Mouse (Mus musculus): ENCODE measurements around the gene Bcl11a.
A peak's percentile ranks its signal among the peaks of the same experiment; 100 is the strongest.
"Not testable (repeated sequence)": the region's sequence is repeated elsewhere in the genome, so short reads cannot be mapped to it uniquely, and the experiment has no call there.

Bcl11a gene

DNA sequence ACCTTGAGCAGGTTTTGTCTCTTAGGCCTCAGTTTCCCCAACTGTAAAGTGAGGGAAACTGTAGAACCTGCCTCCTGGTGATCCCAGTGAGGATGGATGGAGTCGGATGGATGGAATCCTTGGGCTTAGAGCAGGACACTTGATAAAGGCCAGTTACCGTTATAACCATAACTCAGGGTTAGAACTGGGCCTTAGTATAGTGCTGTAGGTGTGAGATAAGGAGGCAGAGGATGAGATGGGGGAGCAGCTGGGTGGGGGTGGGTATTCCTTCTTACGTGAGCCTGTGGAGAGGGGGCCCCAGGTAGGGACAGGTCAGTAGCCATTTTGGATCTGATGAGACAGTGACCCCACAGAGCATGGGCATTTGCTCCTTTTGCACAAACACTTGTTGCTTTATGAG lies 23.8 kb downstream of the Bcl11a start:
- no peak for DNase-seq

DNA sequence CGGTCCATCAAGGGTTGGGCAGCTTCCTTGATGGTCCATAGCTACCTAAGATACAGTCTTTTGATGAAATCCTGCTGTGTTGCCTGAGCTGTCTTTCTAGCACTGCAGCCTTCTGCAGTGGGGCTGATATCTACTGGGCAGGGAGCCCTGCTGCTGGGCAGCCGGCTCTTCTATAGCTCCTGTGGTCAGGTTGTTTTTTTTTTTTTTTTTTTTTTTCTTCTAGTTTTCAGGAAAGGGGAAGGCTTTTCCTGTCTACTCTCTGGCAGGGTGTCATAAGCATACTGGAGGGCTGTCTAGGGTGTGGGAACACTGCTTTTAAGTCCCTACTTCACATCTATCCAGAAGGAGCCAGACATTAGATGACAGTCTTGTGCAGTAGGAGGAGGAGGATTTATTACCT lies 24.5 kb downstream of the Bcl11a start:
- DNase-seq = no peak

- DNase-seq = no peak
These were observed 25.4 kb downstream of the Bcl11a start for GRCm38 (mm10) chr11:24103128-24103742.

DNA sequence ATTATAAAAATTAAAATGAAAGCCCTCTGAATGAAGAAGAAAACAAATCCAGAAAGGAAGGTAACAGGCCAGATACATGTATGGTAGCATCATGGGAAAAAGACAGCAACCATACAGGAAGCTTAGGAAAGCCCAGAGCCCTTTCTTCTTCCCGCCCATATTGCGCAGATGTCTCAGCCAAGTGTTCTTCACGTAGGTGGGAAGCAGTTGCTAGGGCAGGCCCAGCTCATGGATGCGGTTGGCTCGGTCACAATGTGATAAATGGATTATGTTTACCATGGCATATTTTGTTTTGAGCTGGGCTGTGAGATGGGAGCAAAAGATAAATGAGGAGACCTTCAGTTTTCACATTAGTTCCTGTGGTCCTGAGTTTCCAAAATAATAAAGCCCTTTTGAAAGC lies 29.6 kb downstream of the Bcl11a start:
- no peak for DNase-seq

DNA sequence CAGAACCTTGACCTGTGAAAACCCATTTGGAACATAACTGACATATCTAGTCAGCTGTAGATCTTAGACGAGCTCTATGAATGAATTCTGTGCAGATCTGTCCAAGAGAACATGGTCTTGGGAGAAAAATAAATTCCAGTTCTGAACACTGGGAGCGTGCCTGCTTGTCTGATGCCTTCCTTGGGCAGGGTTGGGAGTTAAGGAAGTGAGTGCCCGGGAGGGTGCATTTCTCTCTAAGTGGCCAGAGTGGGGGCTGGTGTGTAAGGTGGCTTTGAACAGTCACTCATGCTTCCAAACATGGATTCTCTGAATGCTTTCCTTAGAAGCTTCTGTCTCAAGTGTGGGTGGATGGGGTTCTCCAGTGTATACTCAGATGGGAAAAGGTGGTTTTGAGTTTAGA lies 31.1 kb downstream of the Bcl11a start:
- DNase-seq = no peak

DNA sequence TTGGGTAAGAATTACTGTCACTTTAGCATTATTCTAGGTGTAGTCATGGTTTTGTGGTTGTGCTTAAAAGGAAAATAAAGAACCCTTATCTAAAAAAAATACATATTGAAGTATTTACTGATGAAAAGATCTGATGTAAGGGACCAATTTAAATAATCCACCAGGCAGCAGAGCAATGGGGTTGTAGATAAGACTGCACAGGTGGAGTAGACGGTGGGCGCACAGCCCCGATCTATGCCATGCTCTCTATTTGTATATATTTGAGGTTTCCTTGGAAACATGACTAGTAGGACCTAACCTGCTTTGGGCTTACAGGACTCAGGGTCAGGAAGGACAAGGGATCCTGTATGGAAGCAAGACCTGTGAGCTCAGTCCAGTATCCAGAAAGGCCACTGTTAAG lies 31.5 kb downstream of the Bcl11a start:
- DNase-seq = no peak

DNA sequence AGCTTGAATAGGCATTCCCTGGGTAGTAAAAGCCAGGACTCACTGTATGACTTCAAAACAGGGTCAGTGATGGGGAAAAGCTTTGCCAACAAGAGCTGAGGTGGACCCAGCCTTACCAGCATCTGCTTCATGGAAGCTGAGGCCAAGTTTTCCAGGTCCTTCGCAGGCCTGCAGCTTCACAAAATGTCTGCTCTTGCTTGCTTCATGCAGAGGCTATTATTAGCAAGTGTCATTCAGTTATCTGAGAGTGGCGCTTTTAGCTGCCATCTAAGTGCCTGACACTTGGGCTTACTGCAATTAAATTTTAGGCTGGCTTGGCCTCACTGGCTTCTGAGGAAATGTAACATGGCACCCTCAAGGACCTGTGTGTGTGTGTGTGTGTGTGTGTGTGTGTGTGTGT lies 32.3 kb downstream of the Bcl11a start:
- no peak for DNase-seq

DNA sequence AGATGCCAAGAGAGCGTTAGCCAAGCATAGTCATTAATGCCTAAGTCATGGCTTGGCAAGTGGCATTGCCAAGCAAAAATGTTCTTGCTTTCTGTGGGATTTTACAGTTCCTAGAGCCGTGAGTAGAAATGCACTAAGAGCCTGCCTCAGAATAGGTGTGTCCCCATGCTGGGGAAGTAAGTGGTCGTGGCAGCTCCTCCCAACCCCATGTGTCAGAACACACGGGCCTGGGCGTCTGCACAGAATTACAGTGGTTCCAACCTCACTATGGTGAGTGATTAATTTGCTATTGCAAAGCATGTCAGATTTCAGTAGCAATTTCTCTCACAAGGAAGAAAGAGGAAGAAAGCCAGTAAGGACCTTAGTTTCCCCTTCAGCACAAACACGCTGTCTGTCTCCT lies 33.9 kb downstream of the Bcl11a start:
- no peak for DNase-seq

DNA sequence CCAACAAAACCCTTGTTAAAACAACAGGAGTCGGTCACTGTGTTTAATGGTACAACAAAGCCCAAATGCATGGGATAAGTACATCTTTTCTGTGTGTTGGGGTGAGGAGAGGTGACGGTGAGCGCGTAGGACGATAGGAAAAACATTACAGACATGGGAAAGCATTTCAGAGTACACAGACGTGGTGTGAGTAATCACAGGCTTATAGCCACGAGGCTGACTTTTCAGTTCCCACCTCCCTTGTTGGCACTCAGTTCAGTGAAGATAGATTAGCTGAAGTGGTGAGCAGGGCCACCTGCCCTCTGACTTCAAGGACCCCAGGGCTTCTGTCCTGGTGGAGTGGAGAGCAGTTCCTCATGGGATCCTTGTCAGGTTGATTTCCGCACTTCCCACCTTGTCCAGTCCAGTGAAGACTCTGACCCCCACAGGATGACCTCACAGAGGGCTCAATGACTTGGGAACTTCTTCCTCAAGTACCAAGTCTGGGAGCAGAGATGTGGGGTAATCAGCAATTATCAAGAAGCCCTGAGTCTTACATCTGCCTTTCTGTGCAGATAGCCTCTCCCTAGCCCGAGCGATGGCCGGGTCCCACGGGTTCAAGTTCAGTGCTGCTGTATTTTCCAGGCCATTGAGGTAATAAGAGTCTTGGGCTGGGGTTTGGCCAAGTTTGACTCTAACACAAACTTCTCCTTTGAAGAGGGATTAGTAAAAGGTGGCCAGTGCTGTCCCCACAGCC lies 37.3 kb downstream of the Bcl11a start:
- DNase-seq = no peak

GRCm38 (mm10) chr11:24116041-24116440 lies 38.2 kb downstream of the Bcl11a start:
- DNase-seq = no peak

- DNase-seq = no peak
These were observed 38.9 kb downstream of the Bcl11a start for GRCm38 (mm10) chr11:24116582-24117318.

GRCm38 (mm10) chr11:24121136-24121535 lies 43.3 kb downstream of the Bcl11a start:
- no peak for DNase-seq

GRCm38 (mm10) chr11:24122899-24123298 lies 45.0 kb downstream of the Bcl11a start:
- no peak for DNase-seq

DNA sequence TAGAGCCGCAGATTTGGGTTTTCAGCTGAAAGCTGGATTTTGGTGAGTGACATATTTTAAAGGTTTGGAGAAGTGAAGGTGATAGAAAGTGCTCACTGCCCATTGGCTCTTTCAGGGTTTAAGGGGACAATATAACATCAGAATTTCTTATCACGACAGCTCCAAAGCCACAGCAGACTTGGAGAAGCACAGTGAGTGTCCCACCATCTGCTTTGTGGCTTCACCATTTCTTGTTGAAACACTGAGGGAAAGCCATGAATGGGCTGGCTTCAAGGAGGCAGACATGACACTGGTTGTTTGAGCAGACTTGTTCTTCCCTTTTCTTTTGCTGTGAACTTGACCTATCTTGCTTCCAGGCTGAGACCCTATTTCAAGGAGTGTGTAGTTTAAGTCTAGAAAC lies 46.1 kb downstream of the Bcl11a start:
- no peak for DNase-seq

DNA sequence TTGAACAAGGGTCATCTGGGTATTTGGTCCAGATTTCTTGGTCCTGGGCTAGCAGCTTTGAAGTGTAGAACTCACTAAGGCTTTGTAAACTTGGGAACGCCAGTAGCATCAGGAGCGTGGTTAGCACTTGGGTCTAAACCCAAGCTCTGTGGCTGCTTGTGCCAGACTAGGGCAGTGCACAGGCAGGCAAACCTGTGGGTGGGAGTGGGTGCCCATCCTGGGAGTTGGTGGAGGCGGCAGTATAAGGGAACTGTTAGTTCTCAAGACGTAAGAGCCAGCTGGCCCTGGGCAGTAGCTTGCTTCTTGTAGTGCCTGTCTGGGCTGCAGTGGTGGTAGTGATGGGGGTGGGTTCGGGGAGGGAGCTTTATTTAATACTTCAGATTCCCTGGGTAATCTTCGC lies 47.2 kb downstream of the Bcl11a start:
- no peak for DNase-seq

DNA sequence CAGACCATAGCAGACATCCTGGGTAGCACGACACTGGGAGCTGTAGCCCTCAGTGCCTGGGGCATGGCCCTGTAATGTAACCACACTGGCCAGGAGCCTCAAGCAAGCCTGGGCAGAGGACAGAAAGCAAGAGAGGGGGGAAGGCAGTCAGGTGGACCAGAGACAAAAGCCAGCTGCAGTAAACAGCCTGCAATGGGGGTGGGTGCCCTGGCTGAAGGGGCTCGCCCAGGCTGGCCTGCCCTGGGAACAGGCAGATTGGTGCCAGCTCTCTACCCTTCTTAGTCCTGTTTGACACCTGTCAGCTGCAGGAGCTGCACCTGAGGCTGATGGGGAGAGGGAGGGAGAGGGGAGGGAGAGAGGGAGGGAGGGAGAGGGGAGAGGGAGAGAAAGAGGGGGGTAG lies 50.1 kb downstream of the Bcl11a start:
- DNase-seq = no peak

- not testable (repeated sequence) for DNase-seq
These were observed 51.0 kb downstream of the Bcl11a start for GRCm38 (mm10) chr11:24128880-24129279.

DNA sequence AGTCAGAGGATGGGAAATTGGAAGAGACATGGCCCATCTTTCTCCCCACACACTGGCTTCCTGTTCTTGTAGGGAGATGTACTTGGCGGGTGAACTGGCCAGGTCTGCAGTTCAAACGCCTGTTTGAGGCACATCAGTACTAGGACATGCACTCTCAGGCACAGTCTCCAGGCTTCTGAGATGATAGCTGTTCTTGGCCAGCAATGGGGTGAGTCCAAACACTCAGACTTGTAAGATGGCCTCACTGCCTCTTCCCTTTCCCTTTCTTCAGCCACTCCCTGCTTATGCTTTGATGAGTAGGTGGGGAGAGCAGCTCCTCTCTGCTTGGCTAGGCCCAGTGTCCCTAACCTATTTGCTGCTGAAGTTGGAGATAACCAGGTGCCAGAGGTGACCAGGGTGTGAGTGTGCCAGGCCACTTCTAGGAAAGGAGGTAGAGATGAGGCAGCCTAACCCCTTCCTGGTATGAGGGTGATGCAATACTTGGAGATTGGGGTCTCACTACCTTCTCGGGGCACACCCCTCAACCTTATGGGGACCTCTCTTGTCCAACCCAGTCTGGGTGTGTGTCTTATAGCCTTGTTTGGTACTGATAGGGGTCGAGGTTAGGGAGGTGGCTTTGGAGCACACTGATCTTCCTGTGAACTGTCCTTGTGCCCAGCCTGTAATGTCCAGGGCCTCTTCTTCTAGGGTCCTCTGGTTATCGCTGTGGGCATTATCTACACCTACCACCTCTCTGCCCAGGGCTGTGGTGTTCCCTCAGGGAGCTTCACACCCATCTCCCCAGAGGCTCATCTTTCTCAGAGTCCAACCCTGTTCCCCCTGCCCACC lies 51.7 kb downstream of the Bcl11a start:
- no peak for DNase-seq

GRCm38 (mm10) chr11:24130186-24130760 lies 52.4 kb downstream of the Bcl11a start:
- DNase-seq = no peak

GRCm38 (mm10) chr11:24131818-24132217 lies 54.0 kb downstream of the Bcl11a start:
- peak; percentile 48 for DNase-seq

DNA sequence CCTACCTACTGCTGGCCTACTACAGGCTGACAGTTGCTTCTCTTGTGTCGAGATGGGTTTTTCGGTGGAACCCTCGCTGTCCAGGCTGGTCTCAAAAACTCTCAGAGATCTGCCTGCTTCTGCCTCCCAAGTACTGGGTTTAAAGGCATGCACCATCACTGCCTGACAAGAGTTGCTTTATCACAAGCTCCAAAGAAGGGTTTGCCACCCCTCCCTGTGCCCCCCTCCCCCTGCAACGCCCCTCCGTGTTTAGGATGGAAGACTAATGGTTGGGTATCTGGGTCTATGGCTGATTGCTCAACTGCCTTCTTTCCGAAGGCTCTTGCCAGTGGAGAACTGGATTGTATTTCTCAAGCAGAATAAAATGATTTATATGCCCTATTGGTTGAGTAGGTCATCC lies 54.5 kb downstream of the Bcl11a start:
- DNase-seq = no peak

- no peak for DNase-seq
These were observed 55.0 kb downstream of the Bcl11a start for GRCm38 (mm10) chr11:24132853-24133252.

DNA sequence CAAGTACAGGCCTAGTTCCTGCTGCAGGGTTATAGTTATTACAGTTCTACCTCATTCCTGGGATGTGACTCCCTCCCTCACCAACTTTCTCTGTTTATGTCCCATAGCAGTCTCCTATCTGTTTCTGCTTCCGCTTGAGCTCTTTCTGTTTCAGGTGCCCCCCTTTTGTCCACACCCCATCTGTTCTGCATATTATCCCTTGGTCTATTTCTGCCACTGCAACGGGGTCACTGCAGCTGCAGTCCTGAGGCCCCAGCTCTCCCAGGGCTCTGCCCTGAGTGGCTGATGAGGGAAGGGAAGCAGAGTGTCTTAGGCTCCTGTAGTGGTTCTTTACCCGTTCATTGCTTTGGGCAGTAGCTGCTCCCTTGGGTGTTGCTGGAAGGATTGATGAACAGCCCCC lies 55.6 kb downstream of the Bcl11a start:
- DNase-seq = no peak

Data from thymus, postnatal 14 days (tissue).